Mouse (Mus musculus) myocyte (in vitro differentiated cells): ENCODE data around the gene Rims3. TPM values are rescaled to one million over a fixed set of nuclear protein-coding genes. Genes with fewer than 3 reads are reported as not detected.

Experiments used
- H3K27me3 ChIP-seq: one replicate; pipeline ENCODE4 v1.6.1; 2011; ENCODE audit not compliant: control insufficient read depth, insufficient read depth, insufficient read length
- H3K36me3 ChIP-seq: one replicate; pipeline ENCODE4 v1.6.1; 2011; ENCODE audit not compliant: control insufficient read depth, insufficient read depth
- H3K4me2 ChIP-seq: one replicate; pipeline ENCODE4 v1.6.1; 2011; ENCODE audit warnings: low read depth, control low read depth
- H3K4me3 ChIP-seq: one replicate; pipeline ENCODE4 v1.5.1; 2011; ENCODE audit warnings: mild to moderate bottlenecking, control low read depth, moderate library complexity
- H3K79me2 ChIP-seq: one replicate; pipeline ENCODE4 v1.6.1; 2011; ENCODE audit not compliant: control insufficient read depth, insufficient read depth
- H3ac ChIP-seq: one replicate; pipeline ENCODE4 v1.6.1; 2011; ENCODE audit not compliant: control insufficient read depth, insufficient read length
- CEBPB ChIP-seq: IDR thresholded peaks from 2 replicates; pipeline ENCODE4 v1.6.1; 2011; ENCODE audit warnings: mild to moderate bottlenecking, moderate library complexity; ENCODE audit not compliant: poor library complexity, insufficient read depth, severe bottlenecking
- E2F4 ChIP-seq: IDR thresholded peaks from one replicate; pipeline ENCODE4 v1.6.1; 2011; ENCODE audit warnings: mild to moderate bottlenecking, control low read depth, moderate library complexity; ENCODE audit not compliant: insufficient read depth
- MAX ChIP-seq: IDR thresholded peaks from one replicate; pipeline ENCODE4 v1.6.1; 2011; ENCODE audit warnings: low read depth, mild to moderate bottlenecking, control low read depth
- MYOD1 ChIP-seq, 3 experiments: IDR thresholded peaks; one replicate each; pipeline ENCODE4 v1.6.1; 2011; ENCODE audit warnings: control low read depth in 2 of 3, low read depth in 2 of 3, mild to moderate bottlenecking in 2 of 3, moderate library complexity in 1 of 3; ENCODE audit not compliant: insufficient read length in 2 of 3, control insufficient read depth in 1 of 3
- MYOG ChIP-seq, 3 experiments: IDR thresholded peaks; one replicate each; pipeline ENCODE4 v1.6.1; 2011; ENCODE audit warnings: control low read depth in 2 of 3, low read depth in 2 of 3, mild to moderate bottlenecking in 2 of 3; ENCODE audit not compliant: insufficient read length in 2 of 3, control insufficient read depth in 1 of 3, insufficient read depth in 1 of 3
- POLR2A ChIP-seq: IDR thresholded peaks from one replicate; pipeline ENCODE4 v1.6.1; 2011; ENCODE audit warnings: low read depth, mild to moderate bottlenecking, control low read depth, moderate library complexity; ENCODE audit not compliant: insufficient read length
- POLR2AphosphoS2 ChIP-seq: IDR thresholded peaks from one replicate; pipeline ENCODE4 v1.6.1; 2011; ENCODE audit warnings: low read depth, control low read depth; ENCODE audit not compliant: insufficient read length
- REST ChIP-seq: IDR thresholded peaks from one replicate; pipeline ENCODE4 v1.6.1; 2011; ENCODE audit warnings: mild to moderate bottlenecking, control low read depth, moderate library complexity; ENCODE audit not compliant: insufficient read depth, insufficient read length
- SRF ChIP-seq: IDR thresholded peaks from one replicate; pipeline ENCODE4 v1.6.1; 2011; ENCODE audit warnings: low read depth; ENCODE audit not compliant: control insufficient read depth, insufficient read length
- TCF12 ChIP-seq: IDR thresholded peaks from one replicate; pipeline ENCODE4 v1.6.1; 2011; ENCODE audit warnings: mild to moderate bottlenecking, control low read depth; ENCODE audit not compliant: poor library complexity, insufficient read depth, severe bottlenecking
- TCF3 ChIP-seq: IDR thresholded peaks from one replicate; pipeline ENCODE4 v1.6.1; 2011; ENCODE audit warnings: low read depth, control low read depth; ENCODE audit not compliant: insufficient read length
- USF1 ChIP-seq: IDR thresholded peaks from one replicate; pipeline ENCODE4 v1.6.1; 2011; ENCODE audit warnings: low read depth, mild to moderate bottlenecking, control low read depth, moderate library complexity
- polyA plus RNA-seq: library from polyadenylated mRNA; unstranded; fragments of >200 nt; fragmentation: generic; extraction: Trizol; gene quantifications from one replicate; pipeline ENCODE4 v1.2.1, GENCODE M21; 2012; ENCODE audit warnings: missing spikeins

The Rims3 gene
- polyA plus RNA-seq, 1 experiment: 0.02 TPM

- H3K79me2 ChIP-seq: no peaks in the 10 kb centered on the region
- no peak overlapping the region for H3ac ChIP-seq
- H3K4me2 ChIP-seq: no peak overlapping the region
- no peaks in the 10 kb centered on the region for H3K36me3 ChIP-seq
- no peak for TF ChIP-seq TCF12
- no peak for TF ChIP-seq CEBPB
- no peak for TF ChIP-seq MAX
- no peak for TF ChIP-seq USF1
- TF ChIP-seq TCF3: no peak
- no peak for TF ChIP-seq POLR2A
- no peak for TF ChIP-seq MYOG (IDR thresholded peaks at IDR 0.05; ENCODE audit: control insufficient read depth in 1 of 3, insufficient read depth in 1 of 3, insufficient read length in 2 of 3, low read depth in 2 of 3)
- TF ChIP-seq E2F4: no peak
- TF ChIP-seq REST: no peak
- no peak for TF ChIP-seq SRF
- H3K27me3 ChIP-seq: peaks cover 54% of the 10 kb centered on the region
- no peak overlapping the region for H3K4me3 ChIP-seq
Observed at GRCm38 (mm10) chr4:120845098-120845497, 9.5 kb upstream of the Rims3 start.

DNA sequence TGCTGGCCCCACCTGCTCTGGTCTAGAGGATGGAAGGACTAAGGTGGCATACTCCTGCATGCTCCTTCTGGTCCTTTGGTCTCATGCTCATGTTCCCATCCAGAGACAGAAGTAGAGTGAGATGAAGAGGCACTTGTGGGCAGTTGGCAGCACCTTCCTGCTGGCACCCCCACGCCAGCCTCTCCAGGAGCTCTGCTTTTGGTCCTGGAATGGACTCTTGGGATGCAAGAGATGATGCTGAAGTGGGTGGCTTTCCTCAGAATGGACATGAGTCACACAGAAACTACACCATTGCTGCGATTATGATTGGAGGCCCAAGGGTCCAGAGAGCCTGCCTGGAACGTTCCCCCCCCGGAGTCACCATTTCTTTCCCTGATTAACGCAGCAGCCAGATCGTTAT is 5.7 kb upstream of the Rims3 start:
- H3ac ChIP-seq: no peak overlapping the region
- H3K36me3 ChIP-seq: no peaks in the 10 kb centered on the region
- no peaks in the 10 kb centered on the region for H3K79me2 ChIP-seq
- no peak for TF ChIP-seq USF1
- TF ChIP-seq E2F4: no peak
- TF ChIP-seq POLR2AphosphoS2: no peak
- no peak for TF ChIP-seq MYOG (IDR thresholded peaks at IDR 0.05; ENCODE audit: control insufficient read depth in 1 of 3, insufficient read depth in 1 of 3, insufficient read length in 2 of 3, low read depth in 2 of 3)
- TF ChIP-seq REST: no peak
- no peak for TF ChIP-seq TCF3
- TF ChIP-seq MYOD1 (IDR thresholded peaks at IDR 0.05; ENCODE audit: control insufficient read depth in 1 of 3, insufficient read length in 2 of 3, low read depth in 2 of 3): no peak
- no peak for TF ChIP-seq TCF12
- no peak for TF ChIP-seq POLR2A
- no peak for TF ChIP-seq MAX
- TF ChIP-seq CEBPB: no peak
- TF ChIP-seq SRF: no peak
- H3K4me3 ChIP-seq: no peak overlapping the region
- H3K27me3 ChIP-seq: peaks cover 39% of the 10 kb centered on the region
- H3K4me2 ChIP-seq: no peak overlapping the region

GRCm38 (mm10) chr4:120849451-120849850 is 5.2 kb upstream of the Rims3 start:
- no peak overlapping the region for H3K4me3 ChIP-seq
- no peak overlapping the region for H3K4me2 ChIP-seq
- no peak for TF ChIP-seq TCF12
- TF ChIP-seq POLR2A: no peak
- TF ChIP-seq MAX: no peak
- no peaks in the 10 kb centered on the region for H3K36me3 ChIP-seq
- H3ac ChIP-seq: no peak overlapping the region
- peaks cover 34% of the 10 kb centered on the region for H3K27me3 ChIP-seq
- H3K79me2 ChIP-seq: no peaks in the 10 kb centered on the region

GRCm38 (mm10) chr4:120850946-120851345 is 3.7 kb upstream of the Rims3 start:
- no peak overlapping the region for H3K4me2 ChIP-seq
- H3K36me3 ChIP-seq: no peaks in the 10 kb centered on the region
- TF ChIP-seq POLR2A (no peak), CEBPB (no peak), TCF3 (no peak), USF1 (no peak)
- no peak overlapping the region for H3K4me3 ChIP-seq
- no peaks in the 10 kb centered on the region for H3K79me2 ChIP-seq
- H3K27me3 ChIP-seq: peaks cover 21% of the 10 kb centered on the region
- no peak overlapping the region for H3ac ChIP-seq

DNA sequence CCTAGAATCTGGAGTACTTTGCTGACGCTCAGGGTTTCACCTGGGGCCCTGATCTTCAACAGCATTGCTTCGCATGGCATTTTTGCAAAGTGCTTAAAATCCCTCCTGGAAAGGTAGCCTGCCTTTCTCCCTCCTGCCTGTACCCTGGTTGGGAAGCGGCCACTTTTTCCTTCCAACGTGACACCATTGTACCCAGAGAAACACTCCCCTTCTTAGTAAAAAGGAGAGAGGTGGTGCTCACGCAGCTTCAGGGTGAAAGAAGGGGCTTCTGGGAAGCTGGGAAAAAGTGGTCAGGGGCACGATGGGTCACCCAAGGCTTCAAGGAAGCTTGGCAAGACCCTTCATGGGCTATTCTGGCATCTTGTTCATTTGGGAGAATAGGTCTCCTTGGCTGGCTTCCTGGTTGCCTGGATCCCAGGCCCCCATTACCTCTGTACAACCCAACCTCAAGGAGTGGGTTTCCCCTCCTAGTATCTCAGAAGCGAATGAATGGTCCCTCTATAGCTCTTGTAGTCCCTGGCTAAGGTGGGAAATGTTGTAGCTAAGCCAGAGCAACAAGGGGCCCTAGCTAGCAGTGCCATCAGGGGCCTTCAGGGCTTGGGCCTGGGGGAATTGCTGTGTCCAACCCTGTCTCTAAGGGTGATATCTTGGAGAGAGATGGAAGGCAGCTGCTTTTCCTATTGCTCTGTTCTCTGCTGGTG is 894 bp downstream of the Rims3 start:
- H3K4me3 ChIP-seq: no peak overlapping the region
- H3K79me2 ChIP-seq: no peaks in the 10 kb centered on the region
- H3K36me3 ChIP-seq: no peaks in the 10 kb centered on the region
- peaks cover 9% of the 10 kb centered on the region for H3K27me3 ChIP-seq
- H3ac ChIP-seq: no peak overlapping the region
- H3K4me2 ChIP-seq: no peak overlapping the region
- no peak for TF ChIP-seq TCF3

- Histone ChIP-seq H3K4me3 (no peak overlapping the region), H3ac (no peak overlapping the region), H3K4me2 (no peak overlapping the region), H3K27me3 (peaks cover 18% of the 10 kb centered on the region), H3K79me2 (no peaks in the 10 kb centered on the region), H3K36me3 (no peaks in the 10 kb centered on the region)
- no peak for TF ChIP-seq POLR2A
- TF ChIP-seq REST: no peak
- TF ChIP-seq TCF12: no peak
- TF ChIP-seq CEBPB: no peak
- no peak for TF ChIP-seq MYOD1 (IDR thresholded peaks at IDR 0.05; ENCODE audit: control insufficient read depth in 1 of 3, insufficient read length in 2 of 3, low read depth in 2 of 3)
- no peak for TF ChIP-seq USF1
- TF ChIP-seq MYOG (IDR thresholded peaks at IDR 0.05; ENCODE audit: control insufficient read depth in 1 of 3, insufficient read depth in 1 of 3, insufficient read length in 2 of 3, low read depth in 2 of 3): no peak
- no peak for TF ChIP-seq E2F4
- TF ChIP-seq POLR2AphosphoS2: no peak
- TF ChIP-seq TCF3: no peak
- no peak for TF ChIP-seq SRF
Observed at GRCm38 (mm10) chr4:120856376-120856775, 1.8 kb downstream of the Rims3 start.
